Mouse (Mus musculus) testis, adult 2 months (tissue): Measurements from ENCODE around the gene Siglecf.

Experiments
- CTCF ChIP-seq: fragments of 200-500 bp; IDR thresholded peaks from 2 replicates; pipeline ENCODE4 v1.5.1; 2012; ENCODE audit warnings: low read depth, mild to moderate bottlenecking, inconsistent platforms, low read length, moderate library complexity; ENCODE audit not compliant: control insufficient read depth, insufficient read depth, insufficient replicate concordance
- POLR2A ChIP-seq: fragments of 200-500 bp; IDR thresholded peaks from 2 replicates; pipeline ENCODE4 v1.6.1; 2012; ENCODE audit warnings: low read depth, mild to moderate bottlenecking, inconsistent platforms, low read length, moderate library complexity; ENCODE audit not compliant: control insufficient read depth

- TF ChIP-seq CTCF (no peak), POLR2A (no peak)
Measured at GRCm38 (mm10) chr7:43378226-43378625, 27.1 kb downstream of the Siglecf start.
